Mouse (Mus musculus) left cerebral cortex, postnatal 10 days (tissue): ENCODE data around the gene Gng13. TPM values are rescaled to one million over a fixed set of nuclear protein-coding genes. Genes with fewer than 3 reads are reported as not detected.

ENCODE experiments used
- DNase-seq, 2 experiments: peaks; one replicate each; pipeline ENCODE4 v3.0.0; 2021 to 2022; ENCODE audit warnings: low spot score in 2 of 2, mixed read lengths in 1 of 2; ENCODE audit errors: extremely low spot score in 1 of 2
- intact Hi-C: fragments of 180-260 bp; cut with DNase I; formaldehyde crosslinking; loops from one replicate; pipeline ENCODE4 v1.15.1; 2025
- total RNA-seq, 2 experiments: library from RNA; stranded (reverse); gene quantifications; 2 replicates each; pipeline ENCODE4 v1.2.3; 2021

Gng13 gene
- total RNA-seq, result 10 to 100 TPM; 86.1 to 88.9 TPM

- no peak for DNase-seq
- intact Hi-C loops, result no loop called here
Observed at GRCm38 (mm10) chr17:25716711-25717637, at the start of gene Gng13. TSS of gene Gng13 (plus strand) at chr17:25717171.

GRCm38 (mm10) chr17:25668481-25669055, 48.4 kb upstream of the Gng13 start:
- DNase-seq, result peak in 1 of 2 experiments; percentile 52

GRCm38 (mm10) chr17:25672982-25673381, 44.0 kb upstream of the Gng13 start:
- DNase-seq, result peak in 1 of 2 experiments; percentile 43
- intact Hi-C loops, result no loop called here

More at GRCm38 (mm10) chr17:25668481-25669055, 48.4 kb upstream of the Gng13 start:
- intact Hi-C loops, result no loop called here

DNA sequence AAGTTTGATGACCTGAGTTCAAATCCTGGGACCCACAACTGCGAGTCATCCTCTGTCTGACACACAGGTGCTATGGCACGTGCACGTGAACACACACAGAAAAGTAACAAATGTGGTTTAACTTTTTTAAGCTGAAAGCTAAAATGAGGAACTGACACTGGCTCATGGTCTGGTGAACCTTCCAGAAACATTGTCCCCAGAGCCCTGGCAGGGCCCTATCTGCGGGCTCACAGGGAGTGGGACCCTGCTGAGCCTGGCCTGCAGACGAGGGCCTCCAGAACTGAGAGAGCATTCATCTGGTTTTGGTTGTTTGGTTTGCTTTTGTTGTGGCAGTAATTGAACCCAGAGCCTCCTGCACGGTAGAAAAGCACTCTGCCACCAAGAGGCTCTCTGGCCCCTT, 39.0 kb upstream of the Gng13 start:
- intact Hi-C loops, result loop anchor here (5.0 kb wide), 1 partner anchor 106 kb away; the partner anchor contains the start of gene Sox8
- DNase-seq, result no peak

DNA sequence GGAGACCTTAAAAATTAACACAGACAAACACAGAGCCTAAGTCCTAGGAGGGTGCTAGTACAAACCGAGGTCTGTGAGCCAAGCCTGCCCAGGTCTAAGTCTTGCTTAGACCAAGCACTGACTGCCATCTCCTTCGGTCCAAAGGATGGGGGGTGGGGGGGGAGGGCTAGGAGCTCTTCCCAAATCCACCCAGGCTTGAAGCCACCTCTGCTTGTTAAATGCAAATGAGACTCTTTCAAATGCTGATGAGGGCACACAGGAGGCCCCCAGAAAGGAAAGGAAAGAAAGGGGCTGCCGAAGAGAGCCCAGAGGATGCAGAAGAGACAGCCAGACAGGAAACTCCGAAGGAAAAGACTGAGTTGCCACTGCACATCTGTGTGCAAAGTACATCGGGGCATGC, 37.2 kb upstream of the Gng13 start:
- intact Hi-C loops, result loop anchor here (5.0 kb wide), 1 partner anchor 108 kb away; the partner anchor contains the start of gene Sox8
- DNase-seq, result no peak

- DNase-seq, result no peak
- intact Hi-C loops, result no loop called here
Observed at GRCm38 (mm10) chr17:25681636-25682035, 35.3 kb upstream of the Gng13 start.

DNA sequence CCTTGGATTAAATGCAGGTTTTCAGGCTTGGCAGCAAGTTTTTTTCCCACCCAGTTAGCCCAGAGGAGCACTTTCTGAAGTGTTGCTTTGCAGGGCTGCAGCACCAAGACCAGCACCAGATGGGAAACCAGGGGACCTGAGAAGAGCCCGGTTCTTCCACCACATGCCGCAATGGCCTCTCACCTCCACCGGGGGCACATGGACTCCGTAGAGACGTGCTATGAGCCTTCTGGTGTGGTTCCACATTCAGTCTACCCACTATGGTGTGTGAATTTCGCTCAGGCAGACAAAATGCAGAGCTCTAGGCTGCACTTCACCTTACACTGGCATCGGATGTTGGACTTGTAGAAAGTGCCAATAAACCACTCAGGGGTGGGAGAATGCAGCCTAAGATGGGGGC, 30.6 kb upstream of the Gng13 start:
- no peak for DNase-seq
- intact Hi-C loops, result no loop called here

GRCm38 (mm10) chr17:25688922-25689321, 28.0 kb upstream of the Gng13 start:
- intact Hi-C loops, result no loop called here
- no peak for DNase-seq

DNA sequence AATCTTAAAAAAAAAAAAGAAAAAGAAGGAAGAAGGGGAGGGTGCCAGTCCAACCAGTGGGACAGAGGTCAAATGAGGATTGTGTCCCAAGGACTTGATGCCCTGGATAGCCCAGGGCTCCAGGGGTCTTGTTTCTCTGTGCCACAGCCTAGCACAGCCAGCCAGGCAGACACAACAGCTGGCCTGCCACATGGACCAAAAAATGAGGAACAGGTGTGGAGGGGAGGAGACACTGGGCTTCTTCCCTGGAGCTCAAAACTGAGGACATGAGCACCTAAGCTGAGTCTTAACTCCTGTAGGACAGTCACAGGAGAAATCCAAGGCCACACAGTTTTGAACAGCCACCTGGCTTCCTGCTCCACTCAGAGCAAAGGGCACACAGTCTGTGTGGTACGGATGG, 20.7 kb upstream of the Gng13 start:
- no peak for DNase-seq
- intact Hi-C loops, result loop anchor here (10.0 kb wide), 1 partner anchor 191 kb away; no protein-coding TSS in a partner anchor

- DNase-seq, result peak; percentile 77 to 80
- intact Hi-C loops, result loop anchor here (2.0 to 10.0 kb wide), 3 partner anchors 132 to 222 kb away; no protein-coding TSS in a partner anchor
Observed at GRCm38 (mm10) chr17:25698446-25698845, 18.5 kb upstream of the Gng13 start.

GRCm38 (mm10) chr17:25700863-25701496, 16.0 kb upstream of the Gng13 start:
- intact Hi-C loops, result no loop called here
- no peak for DNase-seq

DNA sequence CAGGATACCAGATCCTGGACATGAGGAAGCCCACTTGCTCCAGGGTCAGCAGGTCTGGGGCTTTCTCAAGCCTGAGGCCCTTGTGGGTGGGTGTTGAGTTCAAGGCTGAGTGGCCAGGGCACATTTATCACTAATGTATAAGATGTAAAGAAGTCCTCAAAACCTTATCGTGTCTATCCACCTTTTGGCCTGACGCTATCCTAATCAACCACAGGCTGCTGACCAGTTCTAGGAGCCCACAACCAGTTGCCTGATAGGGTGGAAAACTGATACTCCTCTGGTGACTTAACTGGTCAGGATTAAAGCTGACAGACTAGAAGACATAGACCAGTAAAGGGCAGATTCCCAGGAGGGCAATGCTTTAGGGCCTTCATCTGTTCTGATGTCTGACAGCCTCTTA, 7.0 kb upstream of the Gng13 start:
- DNase-seq, result no peak
- intact Hi-C loops, result no loop called here

DNA sequence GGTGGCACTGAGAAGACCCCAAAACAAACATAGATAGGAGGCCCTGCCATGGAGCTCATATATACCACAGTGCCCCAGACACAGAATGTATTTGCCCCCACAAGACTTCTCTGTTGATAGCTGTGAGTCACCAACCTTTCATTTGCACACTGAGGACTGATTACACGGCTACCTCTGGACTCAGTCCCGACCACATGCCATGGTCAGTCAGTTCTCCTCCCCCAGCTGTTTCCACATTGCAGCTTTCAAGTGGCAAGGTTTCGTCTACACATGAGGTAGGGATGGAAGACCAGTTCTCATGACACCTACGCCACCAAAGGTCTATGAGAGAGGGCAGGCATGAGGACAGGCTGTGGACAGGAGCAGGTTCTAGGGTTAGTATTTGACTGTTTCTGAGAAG, 5.8 kb upstream of the Gng13 start:
- no peak for DNase-seq
- intact Hi-C loops, result no loop called here

- no peak for DNase-seq
- intact Hi-C loops, result no loop called here
Observed at GRCm38 (mm10) chr17:25715627-25716026, 1.3 kb upstream of the Gng13 start.

DNA sequence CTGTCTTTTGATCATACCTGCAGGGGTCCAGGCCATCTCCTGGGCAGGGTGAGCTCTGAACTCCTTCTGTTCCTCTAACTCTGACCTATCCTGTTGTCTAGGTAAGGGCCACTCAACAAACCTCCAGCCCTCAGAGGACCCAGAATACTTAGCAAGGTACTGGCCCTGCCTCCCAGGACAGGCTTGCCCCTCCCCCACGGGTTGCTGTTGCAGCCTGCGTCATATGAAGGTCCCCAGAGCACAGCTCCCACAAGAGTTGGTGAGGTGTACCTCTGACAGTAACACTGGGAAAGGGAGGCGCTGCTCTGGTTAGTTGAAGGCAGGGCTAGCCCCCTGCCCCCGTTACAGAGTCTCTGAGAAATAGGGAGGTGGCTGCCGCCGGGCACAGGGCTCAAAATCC, 841 bp upstream of the Gng13 start:
- no peak for DNase-seq
- intact Hi-C loops, result no loop called here

DNA sequence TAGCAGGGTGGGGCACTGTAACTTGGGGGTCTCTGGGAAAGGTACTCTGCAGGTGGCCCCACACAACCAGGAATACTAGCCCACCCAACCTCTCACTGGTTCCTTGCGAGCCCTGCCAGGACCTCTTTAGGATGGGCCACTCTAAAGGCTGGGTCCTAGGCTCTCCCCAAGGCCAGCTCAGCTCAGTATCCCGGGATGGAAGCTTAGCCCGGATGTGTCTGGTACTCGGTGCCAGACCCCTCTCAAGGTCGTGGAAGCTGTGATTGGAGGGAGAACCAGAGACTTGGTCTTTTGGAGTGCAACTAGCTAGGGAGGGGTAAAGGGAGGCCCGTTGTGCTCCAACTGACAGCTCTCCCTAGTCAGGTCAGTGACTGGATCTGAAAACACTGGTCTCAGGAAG, 720 bp downstream of the Gng13 start:
- DNase-seq, result no peak
- intact Hi-C loops, result no loop called here

DNA sequence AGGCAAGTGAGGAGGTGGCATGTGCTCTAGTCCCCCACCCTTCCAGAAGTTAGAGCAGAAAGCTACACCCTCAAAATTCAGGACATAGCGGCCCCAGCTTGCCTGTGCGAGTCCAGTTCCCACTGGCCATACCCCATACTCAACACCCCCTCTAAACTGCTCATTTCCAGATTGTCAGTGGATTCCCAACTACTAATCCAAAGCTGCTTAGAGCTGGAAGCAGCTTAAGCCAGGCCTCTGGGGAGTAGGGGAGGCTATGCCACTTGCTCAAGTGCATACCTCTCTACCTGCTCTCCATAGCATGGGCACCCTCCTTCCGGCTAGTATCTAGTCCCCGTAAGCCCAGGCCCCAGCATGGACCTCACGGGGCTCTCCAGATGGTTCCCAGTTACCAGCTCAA, 4.5 kb downstream of the Gng13 start:
- no peak for DNase-seq
- intact Hi-C loops, result no loop called here

DNA sequence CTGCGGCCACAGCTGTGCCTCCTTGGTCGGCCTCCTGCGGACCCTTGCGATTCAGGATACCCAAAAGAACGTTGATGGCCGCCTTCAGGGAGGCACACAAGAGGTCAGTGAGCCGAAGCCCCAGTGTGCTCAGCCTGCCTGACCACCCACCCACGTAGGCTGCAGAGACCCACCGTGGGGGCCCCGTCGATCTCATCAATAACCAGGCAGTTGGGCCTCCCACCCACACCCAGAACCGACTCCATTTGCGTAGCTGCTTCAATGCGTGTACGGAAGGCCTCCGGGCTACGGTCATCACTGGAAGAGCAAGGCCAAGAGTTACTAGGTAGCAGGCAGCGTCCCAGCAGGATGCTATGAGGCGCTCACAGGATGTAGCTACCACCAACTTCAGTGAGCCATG, 6.5 kb downstream of the Gng13 start:
- intact Hi-C loops, result no loop called here
- no peak for DNase-seq

- intact Hi-C loops, result no loop called here
- no peak for DNase-seq
Observed at GRCm38 (mm10) chr17:25723919-25724318, 6.9 kb downstream of the Gng13 start.

DNA sequence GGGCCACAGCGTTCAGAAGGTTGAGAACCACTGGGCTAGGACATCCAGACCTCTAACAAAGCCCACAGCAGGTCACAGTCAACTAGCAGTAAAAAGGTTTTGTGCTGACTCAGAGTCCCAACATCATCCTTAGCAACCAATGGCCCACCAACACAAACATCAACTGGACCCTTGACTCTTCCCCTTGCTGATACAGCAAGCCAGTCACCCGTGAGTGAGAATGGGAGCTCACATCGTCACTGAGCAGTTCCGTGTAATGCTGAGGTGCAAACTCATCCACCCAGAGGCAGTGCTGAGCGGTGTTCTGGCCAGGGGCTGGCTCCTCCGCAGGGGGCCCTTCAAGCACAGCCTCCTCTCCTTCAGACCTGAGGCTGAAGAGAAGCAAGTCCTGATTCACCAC, 8.3 kb downstream of the Gng13 start:
- intact Hi-C loops, result no loop called here
- no peak for DNase-seq
